Mouse (Mus musculus): ENCODE results near the gene Arl15. TPM values are rescaled to one million over a fixed set of nuclear protein-coding genes. Genes with fewer than 3 reads are reported as not detected.

Gene Arl15
- polyA plus RNA-seq, 1 experiment from 2014 or later, result 10.1 TPM

- Histone ChIP-seq H3K27me3 (replicated peaks; ENCODE audit: insufficient read depth, low read length) (no peaks in the 10 kb centered on the region), H3K27ac (ENCODE audit: low read length) (no peak overlapping the region), H3K4me3 (ENCODE audit: low read depth, low read length) (no peak overlapping the region), H3K9ac (replicated peaks; ENCODE audit: low read depth) (no peak overlapping the region), H3K36me3 (ENCODE audit: insufficient read depth, low read length) (no peaks in the 10 kb centered on the region), H3K9me3 (ENCODE audit: low read length) (no peaks in the 10 kb centered on the region), H3K4me2 (replicated peaks; ENCODE audit: low read depth, low read length) (no peak overlapping the region), H3K4me1 (ENCODE audit: insufficient read depth, low read depth, low read length) (no peaks in the 10 kb centered on the region)
- DNase-seq (ENCODE audit: low spot score), result peak; percentile 36
- TF ChIP-seq CTCF (IDR thresholded peaks at IDR 0.05) (no peak), EP300 (IDR thresholded peaks at IDR 0.05) (no peak)
- WGBS, result 33% methylated on average over 6 of the region's 6 CpGs
- ATAC-seq, result peak; percentile 48; the same call in 1 of the 2 replicates
These were observed 189.3 kb downstream of the Arl15 start for GRCm38 (mm10) chr13:113983633-113984032.

DNA sequence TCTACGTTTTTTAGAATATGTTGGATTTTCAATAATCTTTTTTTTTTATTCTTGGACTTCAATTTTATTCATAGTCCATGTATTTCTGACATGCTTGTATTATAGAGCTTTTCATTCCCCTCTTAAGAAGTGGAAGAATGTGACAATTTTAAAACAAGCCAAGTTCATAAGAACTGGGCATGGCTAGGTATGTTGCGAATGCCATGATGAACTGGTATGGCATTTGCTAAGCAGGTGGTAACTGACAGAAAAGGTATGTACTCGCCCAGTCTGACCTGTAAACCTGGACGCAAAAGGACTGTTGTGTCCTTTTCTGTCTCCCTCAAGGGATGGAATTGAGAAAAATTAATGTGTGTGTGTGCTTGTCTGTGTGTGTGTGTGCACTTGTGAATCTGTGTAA is 190.2 kb downstream of the Arl15 start:
- H3K36me3 ChIP-seq (ENCODE audit: insufficient read depth, low read length), result no peaks in the 10 kb centered on the region
- H3K9ac ChIP-seq (replicated peaks; ENCODE audit: low read depth), result no peak overlapping the region
- 83% methylated on average over 4 of the region's 4 CpGs for WGBS
- TF ChIP-seq CTCF (IDR thresholded peaks at IDR 0.05), result no peak
- TF ChIP-seq EP300 (IDR thresholded peaks at IDR 0.05), result peak; percentile 86
- H3K4me1 ChIP-seq (ENCODE audit: insufficient read depth, low read depth, low read length), result no peaks in the 10 kb centered on the region
- no peaks in the 10 kb centered on the region for H3K27me3 ChIP-seq (replicated peaks; ENCODE audit: insufficient read depth, low read length)
- no peaks in the 10 kb centered on the region for H3K9me3 ChIP-seq (ENCODE audit: low read length)
- no peak overlapping the region for H3K27ac ChIP-seq (ENCODE audit: low read length)
- ATAC-seq (peak; percentile 71), DNase-seq (ENCODE audit: low spot score) (peak; percentile 25)
- H3K4me3 ChIP-seq (ENCODE audit: low read depth, low read length), result no peak overlapping the region
- H3K4me2 ChIP-seq (replicated peaks; ENCODE audit: low read depth, low read length), result no peak overlapping the region

- Histone ChIP-seq H3K4me2 (replicated peaks; ENCODE audit: low read depth, low read length) (no peak overlapping the region), H3K9ac (replicated peaks; ENCODE audit: low read depth) (no peak overlapping the region), H3K27ac (ENCODE audit: low read length) (no peak overlapping the region), H3K4me1 (ENCODE audit: insufficient read depth, low read depth, low read length) (no peaks in the 10 kb centered on the region), H3K9me3 (ENCODE audit: low read length) (no peaks in the 10 kb centered on the region), H3K27me3 (replicated peaks; ENCODE audit: insufficient read depth, low read length) (no peaks in the 10 kb centered on the region), H3K4me3 (ENCODE audit: low read depth, low read length) (no peak overlapping the region), H3K36me3 (ENCODE audit: insufficient read depth, low read length) (no peaks in the 10 kb centered on the region)
- DNase-seq (ENCODE audit: low spot score), result no peak
- no peak for ATAC-seq
- WGBS, result 76% methylated on average over 13 of the region's 13 CpGs
- TF ChIP-seq CTCF (IDR thresholded peaks at IDR 0.05) (no peak), EP300 (IDR thresholded peaks at IDR 0.05) (no peak)
These were observed 192.7 kb downstream of the Arl15 start for GRCm38 (mm10) chr13:113986864-113987562.

DNA sequence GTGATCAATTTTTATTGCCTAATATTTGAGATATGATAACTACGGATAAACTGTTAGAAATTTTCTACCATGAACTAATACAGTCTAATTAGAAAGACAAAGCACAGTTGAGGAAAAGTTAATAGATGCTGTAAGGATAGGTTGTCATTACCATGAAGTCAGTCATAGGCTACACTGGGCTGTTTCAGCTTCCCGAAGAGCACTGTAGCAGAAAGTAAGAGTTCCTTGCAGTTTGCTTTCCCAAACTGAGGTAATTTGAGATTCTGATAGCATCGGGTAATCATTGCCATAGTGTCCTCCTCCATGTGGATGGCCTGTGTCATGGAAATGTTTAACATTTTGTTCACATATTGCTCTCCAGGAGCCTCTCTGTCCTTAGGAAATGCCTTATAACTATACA is 195.9 kb downstream of the Arl15 start:
- no peak for ATAC-seq

GRCm38 (mm10) chr13:113990701-113991100 is 196.4 kb downstream of the Arl15 start:
- ATAC-seq, result no peak

More for the DNA sequence above, 195.9 kb downstream of the Arl15 start:
- Histone ChIP-seq H3K4me1 (ENCODE audit: insufficient read depth, low read depth, low read length) (no peaks in the 10 kb centered on the region), H3K4me2 (replicated peaks; ENCODE audit: low read depth, low read length) (no peak overlapping the region), H3K9me3 (ENCODE audit: low read length) (no peaks in the 10 kb centered on the region), H3K4me3 (ENCODE audit: low read depth, low read length) (no peak overlapping the region), H3K36me3 (ENCODE audit: insufficient read depth, low read length) (no peaks in the 10 kb centered on the region), H3K27me3 (replicated peaks; ENCODE audit: insufficient read depth, low read length) (no peaks in the 10 kb centered on the region), H3K27ac (ENCODE audit: low read length) (no peak overlapping the region), H3K9ac (replicated peaks; ENCODE audit: low read depth) (no peak overlapping the region)
- no peak for TF ChIP-seq EP300 (IDR thresholded peaks at IDR 0.05)
- TF ChIP-seq CTCF (IDR thresholded peaks at IDR 0.05), result no peak
- WGBS, result 86% methylated on average over 3 of the region's 3 CpGs
- DNase-seq (ENCODE audit: low spot score), result no peak

DNA sequence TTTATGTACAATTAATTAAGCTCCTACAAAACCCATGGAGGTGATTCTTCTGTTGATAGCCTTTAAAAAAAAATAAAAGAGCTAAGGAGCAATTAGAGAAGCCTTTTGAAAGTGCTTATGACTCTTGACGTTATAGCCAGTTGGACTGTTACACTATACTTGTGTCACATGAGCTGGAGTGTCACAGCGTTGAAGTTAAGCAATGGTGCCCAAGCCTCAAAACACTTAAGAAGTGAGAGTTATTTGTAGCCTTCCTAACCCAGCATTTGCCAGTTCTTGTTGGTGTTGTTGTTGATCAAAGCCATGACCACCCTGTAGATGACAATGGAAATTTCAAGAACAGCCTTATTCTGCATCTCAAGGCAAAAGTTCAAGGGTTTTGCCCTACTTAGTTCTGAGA is 198.8 kb downstream of the Arl15 start:
- no peaks in the 10 kb centered on the region for H3K27me3 ChIP-seq (replicated peaks; ENCODE audit: insufficient read depth, low read length)
- 61% methylated on average over 2 of the region's 2 CpGs for WGBS
- H3K9me3 ChIP-seq (ENCODE audit: low read length), result no peaks in the 10 kb centered on the region
- no peaks in the 10 kb centered on the region for H3K36me3 ChIP-seq (ENCODE audit: insufficient read depth, low read length)
- TF ChIP-seq EP300 (IDR thresholded peaks at IDR 0.05) (peak; percentile 77), CTCF (IDR thresholded peaks at IDR 0.05) (no peak)
- no peak overlapping the region for H3K27ac ChIP-seq (ENCODE audit: low read length)
- no peaks in the 10 kb centered on the region for H3K4me1 ChIP-seq (ENCODE audit: insufficient read depth, low read depth, low read length)
- DNase-seq (ENCODE audit: low spot score), result peak; percentile 56
- no peak overlapping the region for H3K4me3 ChIP-seq (ENCODE audit: low read depth, low read length)
- peak; percentile 76 for ATAC-seq
- no peak overlapping the region for H3K9ac ChIP-seq (replicated peaks; ENCODE audit: low read depth)
- H3K4me2 ChIP-seq (replicated peaks; ENCODE audit: low read depth, low read length), result no peak overlapping the region

More at GRCm38 (mm10) chr13:113990701-113991100, 196.4 kb downstream of the Arl15 start:
- no peak for DNase-seq (ENCODE audit: low spot score)
- H3K27me3 ChIP-seq (replicated peaks; ENCODE audit: insufficient read depth, low read length), result no peaks in the 10 kb centered on the region
- no peaks in the 10 kb centered on the region for H3K9me3 ChIP-seq (ENCODE audit: low read length)
- WGBS, result 79% methylated on average over 10 of the region's 10 CpGs
- TF ChIP-seq EP300 (IDR thresholded peaks at IDR 0.05) (no peak), CTCF (IDR thresholded peaks at IDR 0.05) (no peak)
- H3K27ac ChIP-seq (ENCODE audit: low read length), result no peak overlapping the region
- no peaks in the 10 kb centered on the region for H3K36me3 ChIP-seq (ENCODE audit: insufficient read depth, low read length)
- H3K9ac ChIP-seq (replicated peaks; ENCODE audit: low read depth), result no peak overlapping the region
- H3K4me2 ChIP-seq (replicated peaks; ENCODE audit: low read depth, low read length), result no peak overlapping the region
- H3K4me1 ChIP-seq (ENCODE audit: insufficient read depth, low read depth, low read length), result no peaks in the 10 kb centered on the region
- H3K4me3 ChIP-seq (ENCODE audit: low read depth, low read length), result no peak overlapping the region
